Mouse (Mus musculus) intestine, embryonic 15.5 days (tissue): ENCODE results near the gene Tmem206. TPM values are rescaled to one million over a fixed set of nuclear protein-coding genes. Genes with fewer than 3 reads are reported as not detected.

Experiments
- ATAC-seq: fragments of 200-750 bp; cut with Nextera tagmentation; 2 replicates; pipeline ENCODE4 v1.8.0; 2017; ENCODE audit warnings: moderate TSS enrichment, moderate library complexity
- H3K27ac ChIP-seq: fragments of 300-500 bp; sonication (generic); 2 replicates; pipeline ENCODE4 v1.5.1; 2015; ENCODE audit warnings: mild to moderate bottlenecking, inconsistent platforms
- H3K27me3 ChIP-seq: fragments of 300-500 bp; sonication (generic); replicated peaks from 2 replicates; pipeline ENCODE4 v1.6.1; 2015; ENCODE audit warnings: inconsistent platforms
- H3K36me3 ChIP-seq: fragments of 300-500 bp; sonication (generic); 2 replicates; pipeline ENCODE4 v1.6.1; 2015; ENCODE audit warnings: inconsistent platforms
- H3K4me1 ChIP-seq: fragments of 300-500 bp; sonication (generic); replicated peaks from 2 replicates; pipeline ENCODE4 v1.6.1; 2015; ENCODE audit warnings: inconsistent platforms
- H3K4me2 ChIP-seq: fragments of 300-500 bp; sonication (generic); replicated peaks from 2 replicates; pipeline ENCODE4 v1.6.1; 2015; ENCODE audit warnings: mild to moderate bottlenecking, inconsistent platforms
- H3K4me3 ChIP-seq: fragments of 300-500 bp; sonication (generic); replicated peaks from 2 replicates; pipeline ENCODE4 v1.5.1; 2015; ENCODE audit warnings: inconsistent platforms
- H3K9ac ChIP-seq: fragments of 300-500 bp; sonication (generic); 2 replicates; pipeline ENCODE4 v1.6.1; 2015; ENCODE audit warnings: inconsistent platforms
- H3K9me3 ChIP-seq: fragments of 300-500 bp; sonication (generic); 2 replicates; pipeline ENCODE4 v1.6.1; 2016; ENCODE audit warnings: inconsistent platforms
- WGBS: fragments of 180-500 bp; shearing (Covaris S2); methylation state at CpG from one replicate; pipeline ENCODE4 v1.1.7; 2015; 5-methylcytosine and 5-hydroxymethylcytosine counted together
- polyA plus RNA-seq: library from polyadenylated mRNA; unstranded; fragments of >200 nt; fragmentation: Nextera tagmentation; extraction: Ambion mirVana; gene quantifications from 2 replicates; pipeline ENCODE4 v1.2.1, GENCODE M21; 2015

The Tmem206 gene
- polyA plus RNA-seq, 1 experiment from 2014 or later: 16.4 TPM

GRCm38 (mm10) chr1:191395200-191395599 is 69.5 kb downstream of the Tmem206 start:
- no peaks in the 10 kb centered on the region for H3K9me3 ChIP-seq
- peaks cover 7% of the 10 kb centered on the region; the same call in 1 of the 2 replicates for H3K4me1 ChIP-seq
- no peaks in the 10 kb centered on the region for H3K27me3 ChIP-seq
- no peak overlapping the region for H3K9ac ChIP-seq
- H3K4me2 ChIP-seq: peak overlapping the region; percentile 64
- no peaks in the 10 kb centered on the region for H3K36me3 ChIP-seq
- 23% methylated on average over 1 of the region's 1 CpGs for WGBS
- H3K27ac ChIP-seq: no peak overlapping the region
- peak overlapping the region; percentile 87 for H3K4me3 ChIP-seq
- no peak for ATAC-seq

- Histone ChIP-seq H3K4me2 (peak overlapping the region; percentile 64), H3K27me3 (no peaks in the 10 kb centered on the region), H3K9ac (peak overlapping the region; percentile 87), H3K36me3 (no peaks in the 10 kb centered on the region), H3K27ac (peak overlapping the region; percentile 97), H3K9me3 (no peaks in the 10 kb centered on the region), H3K4me3 (peak overlapping the region; percentile 87), H3K4me1 (peaks cover 6% of the 10 kb centered on the region; the same call in 1 of the 2 replicates)
- WGBS: 0% methylated on average over 33 of the region's 43 CpGs
- ATAC-seq: no peak
Measured at GRCm38 (mm10) chr1:191395871-191396433, 70.2 kb downstream of the Tmem206 start.

GRCm38 (mm10) chr1:191396446-191396845 is 70.7 kb downstream of the Tmem206 start:
- ATAC-seq: peak; percentile 54
- H3K4me3 ChIP-seq: peak overlapping the region; percentile 87
- no peaks in the 10 kb centered on the region for H3K36me3 ChIP-seq
- peak overlapping the region; percentile 64 for H3K4me2 ChIP-seq
- peaks cover 2% of the 10 kb centered on the region; the same call in 1 of the 2 replicates for H3K4me1 ChIP-seq
- WGBS: under 1% methylated on average over 42 of the region's 74 CpGs
- peak overlapping the region; percentile 87 for H3K9ac ChIP-seq
- H3K27ac ChIP-seq: peak overlapping the region; percentile 97
- H3K27me3 ChIP-seq: no peaks in the 10 kb centered on the region
- H3K9me3 ChIP-seq: no peaks in the 10 kb centered on the region

GRCm38 (mm10) chr1:191396897-191397849 is 71.5 kb downstream of the Tmem206 start:
- WGBS: under 1% methylated on average over 81 of the region's 82 CpGs
- peak overlapping the region; percentile 97 for H3K27ac ChIP-seq
- H3K4me1 ChIP-seq: no peaks in the 10 kb centered on the region
- H3K36me3 ChIP-seq: no peaks in the 10 kb centered on the region
- peak overlapping the region; percentile 87 for H3K4me3 ChIP-seq
- H3K9ac ChIP-seq: peak overlapping the region; percentile 87
- no peaks in the 10 kb centered on the region for H3K9me3 ChIP-seq
- peak; percentile 98 for ATAC-seq
- H3K27me3 ChIP-seq: no peaks in the 10 kb centered on the region
- H3K4me2 ChIP-seq: peak overlapping the region; percentile 64

Other genes starting within 250 kb of the Tmem206 start
- 7.2 and 10.5 TPM in 2 replicates for gene Batf3, start 228.1 kb upstream of the Tmem206 start, polyA plus RNA-seq
- gene Fam71a, start 161.1 kb upstream of the Tmem206 start, polyA plus RNA-seq: not detected in 2 replicates
- 4.1 and 4.9 TPM in 2 replicates for gene Atf3, start 107.9 kb upstream of the Tmem206 start, polyA plus RNA-seq
- gene Nenf, start 7.7 kb upstream of the Tmem206 start, polyA plus RNA-seq: 91.3 and 94.3 TPM in 2 replicates
- 23.7 and 27.0 TPM in 2 replicates for gene Ppp2r5a, start 77.4 kb downstream of the Tmem206 start, polyA plus RNA-seq
- 33.8 and 38.7 TPM in 2 replicates for gene Dtl, start 249.6 kb downstream of the Tmem206 start, polyA plus RNA-seq
- gene Ints7, start 249.7 kb downstream of the Tmem206 start, polyA plus RNA-seq: 43.5 and 44.7 TPM in 2 replicates